Mouse (Mus musculus) inflammation-experienced regulatory T-cells, adult 16 weeks (primary cell): ENCODE data around the gene Stk10. TPM values are rescaled to one million over a fixed set of nuclear protein-coding genes. Genes with fewer than 3 reads are reported as not detected.

Experiments used
- polyA plus RNA-seq: library from polyadenylated mRNA; unstranded; fragments of 100-300 nt; shearing (Covaris generic); gene quantifications from one replicate; pipeline ENCODE4 v1.2.1, GENCODE M21; 2017

Stk10 gene
- polyA plus RNA-seq, result 317 TPM

DNA sequence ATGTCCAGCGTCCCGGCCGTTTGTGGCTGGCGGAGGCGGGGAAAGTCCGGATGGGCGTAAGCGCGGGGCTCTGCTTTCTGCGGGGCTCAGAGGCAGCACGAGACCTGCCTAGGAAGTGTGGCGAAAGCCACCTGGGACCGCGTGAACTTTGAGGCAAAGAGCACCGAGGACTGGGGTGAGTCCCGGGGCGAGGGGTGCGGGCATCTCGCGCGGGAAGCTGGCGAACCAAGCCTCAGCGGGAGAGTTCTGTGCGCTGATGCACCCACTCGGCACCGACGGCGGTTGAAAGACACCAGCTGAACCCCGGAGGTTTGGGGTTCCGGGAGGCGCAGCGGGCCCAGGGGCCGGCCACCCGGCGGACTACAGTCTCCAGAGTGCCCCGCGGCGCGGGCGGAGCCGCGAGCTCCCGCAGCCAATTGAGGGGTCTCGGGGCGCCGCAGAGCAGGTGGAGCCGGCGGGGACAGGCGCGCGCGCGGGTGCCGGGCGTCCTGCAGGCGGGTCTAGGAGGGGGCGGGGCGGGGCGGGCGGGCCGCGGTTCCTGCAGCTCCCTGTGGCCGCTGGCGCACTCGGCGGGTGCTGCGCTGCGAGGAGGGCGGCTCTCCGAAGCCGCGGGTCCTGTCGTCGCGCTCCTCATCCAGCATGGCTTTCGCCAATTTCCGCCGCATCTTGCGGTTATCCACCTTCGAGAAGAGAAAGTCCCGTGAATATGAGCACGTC, at the start of gene Stk10:
Stk10 (plus strand) TSS at position 541 of the 717 bp plus-strand sequence.

DNA sequence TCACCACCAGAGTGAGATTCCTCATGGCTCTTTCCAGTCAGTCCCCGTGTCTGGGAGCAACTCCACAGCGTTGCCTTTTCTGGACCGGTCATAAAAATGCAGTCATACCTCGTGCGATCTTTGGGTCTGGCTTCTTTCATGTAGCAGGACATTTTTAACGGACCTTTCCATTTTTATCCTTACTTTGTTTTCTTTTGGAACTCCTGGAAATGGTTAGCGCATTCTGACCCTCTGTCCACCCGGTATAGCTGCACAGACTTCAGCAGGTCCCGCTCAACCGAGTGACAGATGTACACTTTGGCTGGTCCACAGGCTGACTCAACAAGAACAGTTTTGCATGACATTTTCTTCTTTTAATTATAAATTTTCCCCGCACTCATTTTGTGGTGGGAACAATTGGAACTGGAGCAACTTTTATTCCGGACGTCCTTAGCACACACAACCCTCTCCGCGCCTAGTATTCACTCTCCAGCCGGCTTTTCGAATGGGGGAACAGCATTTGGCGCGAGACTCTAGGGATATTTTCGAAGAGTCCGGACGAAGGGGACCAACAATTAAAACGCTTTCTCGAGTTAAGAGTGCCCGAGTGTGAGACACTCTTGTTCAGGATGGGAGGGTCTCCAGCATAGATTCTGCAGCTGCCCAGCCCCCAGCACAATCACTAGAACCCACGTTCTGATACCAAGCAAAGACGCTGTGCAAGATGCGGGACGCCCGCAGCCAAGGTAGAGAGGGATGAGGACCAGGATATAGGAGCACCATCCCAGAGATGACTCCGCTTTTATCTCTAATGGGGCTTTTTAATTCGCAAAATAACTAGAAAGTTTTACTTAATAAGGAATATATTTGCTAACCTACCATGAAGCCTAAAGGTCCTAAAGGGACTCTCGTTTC, 987 bp upstream of the Stk10 start, which contains the start of gene Efcab9:
Efcab9 (minus strand) TSS at position 211 of the 894 bp plus-strand sequence.

GRCm38 (mm10) chr11:32642249-32642876, 109.3 kb downstream of the Stk10 start, which contains the start of gene Fbxw11:
TSS of gene Fbxw11 (plus strand) at chr11:32642724.

Other genes starting within 250 kb of the Stk10 start
- 377 TPM for gene Hba-a1, start 249.8 kb upstream of the Stk10 start, polyA plus RNA-seq
- gene Hbq1b, start 246.3 kb upstream of the Stk10 start, polyA plus RNA-seq, result not detected
- gene Hba-a2, start 236.8 kb upstream of the Stk10 start, polyA plus RNA-seq, result 586 TPM
- not detected for gene Hbq1a, start 233.2 kb upstream of the Stk10 start, polyA plus RNA-seq
- gene Sh3pxd2b, start 185.5 kb upstream of the Stk10 start, polyA plus RNA-seq, result 0.12 TPM
- 5.0 TPM for gene Ubtd2, start 77.9 kb upstream of the Stk10 start, polyA plus RNA-seq
- gene Efcab9, start 1.2 kb upstream of the Stk10 start, polyA plus RNA-seq, result 2.8 TPM
- gene Fbxw11, start 109.4 kb downstream of the Stk10 start, polyA plus RNA-seq, result 56.5 TPM